Mouse (Mus musculus): ENCODE results near the gene Cd6.

GRCm38 (mm10) chr19:10784061-10784460 is 45.8 kb downstream of the Cd6 start:
- TF ChIP-seq CTCF (IDR thresholded peaks at IDR 0.05; ENCODE audit: borderline replicate concordance, insufficient read depth, low read length) = no peak
- no peak for TF ChIP-seq POLR2A (IDR thresholded peaks at IDR 0.05; ENCODE audit: low read depth, low read length)

Data from embryonic fibroblast, embryonic 13.5 days (primary cell).